Mouse (Mus musculus) liver, embryonic 14.5 days (tissue): ENCODE results near the gene Kif6.

ENCODE experiments used
- CTCF ChIP-seq: IDR thresholded peaks from 2 replicates; pipeline ENCODE4 v1.5.1; 2016; ENCODE audit warnings: antibody characterized with exemption, low read depth, control low read depth
- EP300 ChIP-seq: IDR thresholded peaks from 2 replicates; pipeline ENCODE4 v1.6.1; 2016; ENCODE audit warnings: antibody characterized with exemption, low read depth

- no peak for TF ChIP-seq CTCF
- TF ChIP-seq EP300: no peak
These were observed 146.9 kb downstream of the Kif6 start for GRCm38 (mm10) chr17:49761838-49762237.
